ENCODE assay signal across 1 mouse cellular context in the genomic region with DNA sequence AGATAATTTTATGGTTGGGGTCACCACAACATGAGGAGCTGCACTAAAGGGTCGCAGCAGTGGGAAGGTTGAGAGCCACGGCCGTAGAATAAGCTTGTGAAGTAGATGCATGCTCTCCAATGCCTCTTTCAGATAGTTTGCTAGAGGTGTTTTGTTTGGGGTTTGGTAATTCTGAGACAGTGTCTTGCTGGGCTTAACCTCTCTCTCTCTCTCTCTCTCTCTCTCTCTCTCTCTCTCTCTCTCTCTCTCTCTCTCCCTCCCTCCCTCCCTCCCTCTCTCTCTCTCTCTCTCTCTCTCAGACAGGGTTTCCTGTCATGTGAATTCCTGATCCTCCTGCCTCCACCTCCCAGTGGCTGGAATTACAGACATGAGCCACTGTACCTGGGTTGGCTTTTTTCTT.
TF ChIP-seq lines count a peak whose summit lies in the region.

No protein-coding gene starts in this region.

TF ChIP-seq in CH12.LX, 34 proteins besides CTCF, POLR2A, EP300 and RAD21 (continued from another document):
- TF ChIP-seq NELFE (IDR thresholded peaks at IDR 0.05; ENCODE audit: low read depth, low read length) (no peak), ZC3H11A (IDR thresholded peaks at IDR 0.05; ENCODE audit: low read depth, low read length) (no peak), HCFC1 (IDR thresholded peaks at IDR 0.05; ENCODE audit: low read depth, low read length) (no peak), MXI1 (IDR thresholded peaks at IDR 0.05; ENCODE audit: low read depth, low read length) (no peak), ETS1 (conservative IDR thresholded peaks at IDR 0.05; ENCODE audit: low read depth, low read length) (no peak)
